Mouse (Mus musculus): ENCODE data around the gene Skap1. TPM values are rescaled to one million over a fixed set of nuclear protein-coding genes. Genes with fewer than 3 reads are reported as not detected.
A peak's percentile ranks its signal among the peaks of the same experiment; 100 is the strongest.

Gene Skap1
- polyA plus RNA-seq, 1 experiment from 2014 or later: 2.8 TPM

DNA sequence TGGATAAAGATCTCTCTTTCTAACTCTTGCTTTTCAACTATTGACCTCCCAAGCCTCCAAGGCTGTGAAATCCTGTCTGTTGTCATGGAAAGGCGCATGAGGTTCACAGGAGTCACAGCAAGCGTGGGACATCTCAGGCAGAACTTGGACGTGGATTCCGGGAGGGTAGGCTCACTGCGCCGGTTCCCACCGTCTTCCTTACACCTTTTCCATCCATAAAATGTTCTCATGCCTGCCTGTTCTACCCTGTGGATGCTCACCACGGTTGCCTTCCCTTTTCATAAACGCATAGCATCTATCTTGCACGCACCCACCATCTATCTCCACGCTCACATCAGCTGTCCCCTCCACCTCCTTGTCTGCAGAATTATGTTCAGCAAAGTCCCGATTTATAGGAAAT, 276.4 kb downstream of the Skap1 start:
- no peak overlapping the region for H3K9ac ChIP-seq (ENCODE audit: low read length)
- DNase-seq (ENCODE audit: low spot score): no peak

DNA sequence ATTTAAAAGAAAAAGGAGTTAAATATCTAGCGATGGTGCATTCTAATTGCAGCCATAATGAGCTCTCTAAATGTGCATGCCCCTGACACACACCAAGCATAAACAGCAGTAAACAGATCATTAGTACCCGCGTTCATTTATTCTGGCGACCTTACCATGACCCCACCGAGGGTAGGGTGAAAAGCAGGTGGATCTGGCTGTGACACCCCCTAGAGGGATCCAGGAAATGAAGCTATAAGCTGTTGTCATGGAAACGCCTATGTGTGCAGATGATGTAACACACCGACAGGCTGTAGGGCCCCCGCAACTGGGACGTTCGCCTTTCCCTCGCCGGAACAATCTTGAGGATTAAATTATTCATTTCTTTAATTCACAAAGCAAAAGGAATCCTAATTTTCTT, 277.6 kb downstream of the Skap1 start:
- H3K9ac ChIP-seq (ENCODE audit: low read length): no peak overlapping the region
- peak; percentile 82 for DNase-seq (ENCODE audit: low spot score)

More for the DNA sequence above, 276.4 kb downstream of the Skap1 start:
- no peak overlapping the region for H3K27ac ChIP-seq (ENCODE audit: low read depth, low read length)
- H3K4me1 ChIP-seq (ENCODE audit: control insufficient read depth, insufficient read depth, low read length): peaks cover 15% of the 10 kb centered on the region
- no peaks in the 10 kb centered on the region for H3K9me3 ChIP-seq (replicated peaks; ENCODE audit: control insufficient read depth, low read length)
- H3K27me3 ChIP-seq (replicated peaks; ENCODE audit: control insufficient read depth, insufficient read depth, low read length): peaks cover 15% of the 10 kb centered on the region; the same call in 1 of the 2 replicates
- H3K4me3 ChIP-seq (ENCODE audit: low read depth, low read length): no peak overlapping the region
- no peaks in the 10 kb centered on the region for H3K36me3 ChIP-seq (ENCODE audit: control insufficient read depth, insufficient read depth, low read length)
- no peak overlapping the region for H3K4me2 ChIP-seq (ENCODE audit: low read length)
- ATAC-seq: no peak
- 54% methylated on average over 12 of the region's 12 CpGs for WGBS

DNA sequence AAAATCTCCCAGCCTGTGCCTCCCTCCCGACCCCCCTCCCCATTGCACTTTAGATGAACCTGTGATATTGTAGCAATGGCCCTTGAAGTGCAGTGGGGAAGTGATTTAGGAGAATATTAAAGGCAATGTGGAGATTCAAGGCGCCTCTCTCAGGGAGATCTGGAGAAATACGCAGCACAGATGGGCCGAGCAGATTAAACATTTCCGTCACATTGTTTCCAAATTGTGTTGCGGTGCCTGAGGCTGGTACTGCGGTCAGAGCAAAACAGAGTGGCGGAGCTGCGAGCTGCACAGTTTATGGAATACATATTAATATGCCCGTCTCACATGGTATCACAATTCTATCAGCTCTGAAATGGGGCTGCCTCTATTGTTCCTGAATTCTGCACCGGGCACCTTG, 278.6 kb downstream of the Skap1 start:
- no peaks in the 10 kb centered on the region for H3K36me3 ChIP-seq (ENCODE audit: control insufficient read depth, insufficient read depth, low read length)
- no peaks in the 10 kb centered on the region for H3K9me3 ChIP-seq (replicated peaks; ENCODE audit: control insufficient read depth, low read length)
- peaks cover 10% of the 10 kb centered on the region; the same call in 1 of the 2 replicates for H3K27me3 ChIP-seq (replicated peaks; ENCODE audit: control insufficient read depth, insufficient read depth, low read length)
- H3K4me1 ChIP-seq (ENCODE audit: control insufficient read depth, insufficient read depth, low read length): peaks cover 15% of the 10 kb centered on the region
- DNase-seq (ENCODE audit: low spot score): peak; percentile 64
- WGBS: 25% methylated on average over 11 of the region's 11 CpGs
- ATAC-seq: no peak
- no peak overlapping the region for H3K9ac ChIP-seq (ENCODE audit: low read length)
- 0 out of 2 replicates have a peak overlapping the region, but pooled peaks have one; percentile 8 for H3K4me2 ChIP-seq (ENCODE audit: low read length)
- no peak overlapping the region for H3K27ac ChIP-seq (ENCODE audit: low read depth, low read length)
- no peak overlapping the region for H3K4me3 ChIP-seq (ENCODE audit: low read depth, low read length)

More for the DNA sequence above, 277.6 kb downstream of the Skap1 start:
- Histone ChIP-seq H3K27ac (ENCODE audit: low read depth, low read length) (no peak overlapping the region), H3K36me3 (ENCODE audit: control insufficient read depth, insufficient read depth, low read length) (no peaks in the 10 kb centered on the region), H3K4me2 (ENCODE audit: low read length) (peak overlapping the region; percentile 34), H3K4me3 (ENCODE audit: low read depth, low read length) (no peak overlapping the region), H3K4me1 (ENCODE audit: control insufficient read depth, insufficient read depth, low read length) (peaks cover 15% of the 10 kb centered on the region), H3K9me3 (replicated peaks; ENCODE audit: control insufficient read depth, low read length) (no peaks in the 10 kb centered on the region), H3K27me3 (replicated peaks; ENCODE audit: control insufficient read depth, insufficient read depth, low read length) (peaks cover 10% of the 10 kb centered on the region; the same call in 1 of the 2 replicates)
- 1% methylated on average over 12 of the region's 12 CpGs for WGBS
- peak; percentile 78 for ATAC-seq

DNA sequence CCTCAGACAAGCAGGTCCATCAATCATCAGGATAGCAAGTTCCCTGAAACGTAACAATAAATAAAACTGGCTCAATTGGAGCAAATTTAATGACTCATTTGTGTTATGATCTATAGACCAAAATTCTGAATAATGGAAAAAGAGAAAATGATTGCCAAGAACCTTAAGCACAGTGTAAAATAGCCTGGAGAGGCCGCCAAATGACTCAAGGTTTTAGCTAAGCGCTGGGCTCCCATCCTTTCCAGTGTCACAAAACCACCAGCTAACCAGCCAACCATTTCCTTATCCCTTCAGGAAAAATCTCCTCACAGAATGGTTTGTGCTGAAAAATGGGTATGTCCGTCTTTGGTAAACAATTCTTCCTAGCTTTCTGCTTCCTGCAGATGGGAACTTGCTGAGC, 279.5 kb downstream of the Skap1 start:
- Histone ChIP-seq H3K36me3 (ENCODE audit: control insufficient read depth, insufficient read depth, low read length) (no peaks in the 10 kb centered on the region), H3K9me3 (replicated peaks; ENCODE audit: control insufficient read depth, low read length) (no peaks in the 10 kb centered on the region), H3K27me3 (replicated peaks; ENCODE audit: control insufficient read depth, insufficient read depth, low read length) (peaks cover 6% of the 10 kb centered on the region; the same call in 1 of the 2 replicates), H3K9ac (ENCODE audit: low read length) (no peak overlapping the region), H3K4me3 (ENCODE audit: low read depth, low read length) (no peak overlapping the region), H3K4me2 (ENCODE audit: low read length) (no peak overlapping the region), H3K4me1 (ENCODE audit: control insufficient read depth, insufficient read depth, low read length) (peaks cover 15% of the 10 kb centered on the region), H3K27ac (ENCODE audit: low read depth, low read length) (no peak overlapping the region)
- 80% methylated on average over 4 of the region's 4 CpGs for WGBS
- no peak for ATAC-seq
- no peak for DNase-seq (ENCODE audit: low spot score)

DNA sequence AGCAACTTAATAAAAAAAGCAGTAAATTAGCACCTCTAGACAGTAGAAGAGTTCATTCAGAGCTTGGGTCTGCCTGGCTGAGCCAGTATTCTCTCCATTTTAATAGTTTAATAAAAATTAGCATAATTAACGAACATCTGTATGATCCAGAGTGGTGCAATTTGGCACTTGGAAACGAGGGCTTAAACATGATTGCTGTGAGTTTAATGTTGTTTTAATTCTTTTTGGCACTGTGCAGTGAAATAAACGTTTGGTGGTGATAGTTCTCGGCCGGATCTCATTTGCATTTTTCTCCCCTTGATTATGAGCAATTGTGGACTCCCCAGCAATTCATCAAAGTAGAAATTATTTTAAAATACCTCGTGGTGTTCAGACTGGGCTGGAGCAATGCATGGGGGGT, 282.3 kb downstream of the Skap1 start:
- H3K4me3 ChIP-seq (ENCODE audit: low read depth, low read length): no peak overlapping the region
- H3K9me3 ChIP-seq (replicated peaks; ENCODE audit: control insufficient read depth, low read length): no peaks in the 10 kb centered on the region
- ATAC-seq: no peak
- H3K9ac ChIP-seq (ENCODE audit: low read length): no peak overlapping the region
- H3K4me2 ChIP-seq (ENCODE audit: low read length): no peak overlapping the region
- 36% methylated on average over 6 of the region's 6 CpGs for WGBS
- H3K36me3 ChIP-seq (ENCODE audit: control insufficient read depth, insufficient read depth, low read length): no peaks in the 10 kb centered on the region
- no peak overlapping the region for H3K27ac ChIP-seq (ENCODE audit: low read depth, low read length)
- no peaks in the 10 kb centered on the region; the same call in 1 of the 2 replicates for H3K27me3 ChIP-seq (replicated peaks; ENCODE audit: control insufficient read depth, insufficient read depth, low read length)
- H3K4me1 ChIP-seq (ENCODE audit: control insufficient read depth, insufficient read depth, low read length): peaks cover 10% of the 10 kb centered on the region
- no peak for DNase-seq (ENCODE audit: low spot score)

DNA sequence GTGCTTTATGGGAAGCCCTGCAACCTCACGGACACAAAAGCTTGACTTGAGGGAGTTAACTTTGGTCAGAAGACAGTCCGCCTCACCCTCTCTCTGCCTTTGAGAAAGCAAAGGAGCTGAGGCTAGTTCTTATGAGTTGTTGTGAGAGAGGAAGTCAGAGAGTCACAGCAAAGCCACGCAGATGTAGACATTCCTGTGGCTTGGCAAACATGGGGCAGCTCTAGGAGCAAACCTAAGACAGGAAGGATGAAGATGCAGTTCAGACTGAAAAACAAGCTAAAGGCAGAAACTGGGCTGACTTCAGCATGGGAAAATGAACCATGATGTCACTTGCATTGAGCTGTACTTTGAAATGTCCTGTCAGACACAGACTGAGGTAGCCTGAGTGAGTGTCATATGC, 283.2 kb downstream of the Skap1 start:
- WGBS: 54% methylated on average over 3 of the region's 3 CpGs
- H3K27me3 ChIP-seq (replicated peaks; ENCODE audit: control insufficient read depth, insufficient read depth, low read length): no peaks in the 10 kb centered on the region; the same call in 1 of the 2 replicates
- H3K36me3 ChIP-seq (ENCODE audit: control insufficient read depth, insufficient read depth, low read length): no peaks in the 10 kb centered on the region
- H3K9ac ChIP-seq (ENCODE audit: low read length): no peak overlapping the region
- H3K4me2 ChIP-seq (ENCODE audit: low read length): no peak overlapping the region
- H3K27ac ChIP-seq (ENCODE audit: low read depth, low read length): no peak overlapping the region
- peaks cover 1% of the 10 kb centered on the region; the same call in 1 of the 2 replicates for H3K4me1 ChIP-seq (ENCODE audit: control insufficient read depth, insufficient read depth, low read length)
- ATAC-seq: no peak
- no peaks in the 10 kb centered on the region for H3K9me3 ChIP-seq (replicated peaks; ENCODE audit: control insufficient read depth, low read length)
- DNase-seq (ENCODE audit: low spot score): no peak
- H3K4me3 ChIP-seq (ENCODE audit: low read depth, low read length): no peak overlapping the region

DNA sequence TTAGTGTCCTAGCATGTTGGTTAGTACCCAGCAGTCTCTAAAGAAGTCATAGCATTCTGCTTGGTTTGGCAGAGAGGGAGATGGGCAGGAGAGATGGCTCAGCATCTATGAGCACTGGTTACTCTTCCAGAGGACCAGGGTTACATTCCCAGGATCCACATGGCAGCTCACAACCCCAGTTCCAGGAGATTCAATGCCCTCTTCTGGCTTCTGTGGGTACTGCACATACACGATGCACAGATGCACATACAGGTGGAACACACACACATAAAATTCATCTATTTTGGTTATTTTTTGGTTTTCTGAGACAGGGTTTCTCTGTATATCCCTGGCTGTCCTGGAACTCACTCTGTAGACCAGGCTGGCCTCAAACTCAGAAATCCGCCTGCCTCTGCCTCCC, 290.9 kb downstream of the Skap1 start:
- no peak for ATAC-seq
- no peaks in the 10 kb centered on the region for H3K4me1 ChIP-seq (ENCODE audit: control insufficient read depth, insufficient read depth, low read length)
- DNase-seq (ENCODE audit: low spot score): no peak
- H3K9ac ChIP-seq (ENCODE audit: low read length): no peak overlapping the region
- no peak overlapping the region for H3K27ac ChIP-seq (ENCODE audit: low read depth, low read length)
- WGBS: 100% methylated on average over 2 of the region's 2 CpGs
- no peak overlapping the region for H3K4me2 ChIP-seq (ENCODE audit: low read length)
- H3K36me3 ChIP-seq (ENCODE audit: control insufficient read depth, insufficient read depth, low read length): no peaks in the 10 kb centered on the region
- no peaks in the 10 kb centered on the region for H3K27me3 ChIP-seq (replicated peaks; ENCODE audit: control insufficient read depth, insufficient read depth, low read length)
- H3K9me3 ChIP-seq (replicated peaks; ENCODE audit: control insufficient read depth, low read length): no peaks in the 10 kb centered on the region
- no peak overlapping the region for H3K4me3 ChIP-seq (ENCODE audit: low read depth, low read length)

DNA sequence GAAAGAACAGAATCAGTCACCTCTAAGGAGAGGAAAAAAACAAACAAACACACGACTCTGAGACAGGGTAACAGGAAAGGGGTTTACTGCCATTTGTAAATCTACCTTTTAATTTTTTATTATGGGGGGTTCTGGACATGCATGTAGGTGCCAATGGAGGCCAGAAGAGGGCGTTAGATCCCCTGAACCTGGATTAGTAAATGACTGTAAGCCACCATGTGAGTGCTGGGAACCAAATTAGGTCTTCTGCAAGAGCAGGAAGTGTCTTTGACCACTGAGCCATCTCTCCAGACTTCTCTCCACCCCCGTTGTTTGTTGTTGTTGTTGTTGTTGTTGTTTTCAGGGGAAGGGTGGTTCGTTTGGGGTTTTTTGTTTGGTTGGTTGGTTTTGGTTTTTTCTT, 293.0 kb downstream of the Skap1 start:
- Histone ChIP-seq H3K9ac (ENCODE audit: low read length) (no peak overlapping the region), H3K4me2 (ENCODE audit: low read length) (no peak overlapping the region), H3K4me1 (ENCODE audit: control insufficient read depth, insufficient read depth, low read length) (no peaks in the 10 kb centered on the region), H3K27me3 (replicated peaks; ENCODE audit: control insufficient read depth, insufficient read depth, low read length) (no peaks in the 10 kb centered on the region), H3K9me3 (replicated peaks; ENCODE audit: control insufficient read depth, low read length) (no peaks in the 10 kb centered on the region), H3K4me3 (ENCODE audit: low read depth, low read length) (no peak overlapping the region), H3K36me3 (ENCODE audit: control insufficient read depth, insufficient read depth, low read length) (no peaks in the 10 kb centered on the region), H3K27ac (ENCODE audit: low read depth, low read length) (no peak overlapping the region)
- 56% methylated on average over 4 of the region's 4 CpGs for WGBS
- ATAC-seq: no peak
- no peak for DNase-seq (ENCODE audit: low spot score)

DNA sequence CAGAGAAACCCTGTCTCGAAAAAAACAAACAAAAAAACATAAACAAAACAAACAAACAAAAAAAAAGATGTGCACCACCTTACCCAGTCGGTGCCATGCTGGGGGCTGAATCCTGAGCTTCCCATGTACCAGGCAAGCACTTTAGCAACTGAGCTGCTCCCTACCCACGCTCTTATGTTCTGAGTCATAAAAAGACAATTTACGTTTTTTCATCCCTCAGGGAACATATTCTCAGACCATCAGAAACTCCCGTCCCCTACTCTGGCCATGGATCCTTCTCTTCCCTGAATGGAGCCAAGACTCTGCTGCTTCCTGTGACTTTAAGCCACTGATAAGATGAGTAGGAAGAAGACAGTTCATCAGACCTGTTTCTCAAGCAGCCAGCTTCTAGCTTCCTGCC, 294.0 kb downstream of the Skap1 start:
- no peak overlapping the region for H3K4me2 ChIP-seq (ENCODE audit: low read length)
- WGBS: 78% methylated on average over 5 of the region's 5 CpGs
- H3K27me3 ChIP-seq (replicated peaks; ENCODE audit: control insufficient read depth, insufficient read depth, low read length): no peaks in the 10 kb centered on the region
- H3K9ac ChIP-seq (ENCODE audit: low read length): no peak overlapping the region
- H3K36me3 ChIP-seq (ENCODE audit: control insufficient read depth, insufficient read depth, low read length): no peaks in the 10 kb centered on the region
- no peak overlapping the region for H3K27ac ChIP-seq (ENCODE audit: low read depth, low read length)
- H3K4me1 ChIP-seq (ENCODE audit: control insufficient read depth, insufficient read depth, low read length): no peaks in the 10 kb centered on the region
- H3K9me3 ChIP-seq (replicated peaks; ENCODE audit: control insufficient read depth, low read length): no peaks in the 10 kb centered on the region
- H3K4me3 ChIP-seq (ENCODE audit: low read depth, low read length): no peak overlapping the region
- DNase-seq (ENCODE audit: low spot score): no peak
- no peak for ATAC-seq
